18 mouse cellular contexts compared by ENCODE assay signal in genomic region chr3:83985426-83985825, GRCm38 (mm10). TPM values are rescaled to one million over a fixed set of nuclear protein-coding genes. Genes with fewer than 3 reads are reported as not detected.
A peak's percentile ranks its signal among the peaks of the same experiment; 100 is the strongest.
DNase-seq lines count a peak whose midpoint lies in the region; ATAC-seq and TF ChIP-seq lines count a peak whose summit lies in the region.
"Had no signal": no experiment of that assay in that cellular context is flagged by ENCODE, and none has a peak within 500 bp of the region (broad histone marks: within the 10 kb centered on the region; RNA-seq: fewer than 3 reads in every experiment).

No protein-coding gene starts in this region.

- no peak overlapping the region for H3K27ac ChIP-seq in kidney, postnatal 0 days
- peak overlapping the region; percentile 65 for H3K27ac ChIP-seq in forebrain, embryonic 11.5 days (ENCODE audit: low read depth, low read length)
- peak overlapping the region; percentile 79 for H3K27ac ChIP-seq in forebrain, postnatal 0 days (ENCODE audit: low read depth, low read length)
- H3K27ac ChIP-seq in neural tube, embryonic 15.5 days (replicated peaks), result 0 out of 2 replicates have a peak overlapping the region, but pooled peaks have one; percentile 11
- H3K27ac ChIP-seq: heart, embryonic 15.5 days; limb, embryonic 13.5 days; liver, embryonic 13.5 days had no signal

- no peaks in the 10 kb centered on the region for H3K9me3 ChIP-seq in kidney, postnatal 0 days (replicated peaks; ENCODE audit: low read length)
- H3K9me3 ChIP-seq in forebrain, embryonic 11.5 days (ENCODE audit: control insufficient read depth, low read length), result no peaks in the 10 kb centered on the region
- H3K9me3 ChIP-seq in forebrain, postnatal 0 days (ENCODE audit: low read length), result no peaks in the 10 kb centered on the region
- no peaks in the 10 kb centered on the region for H3K9me3 ChIP-seq in neural tube, embryonic 15.5 days (replicated peaks)
- H3K9me3 ChIP-seq: heart, embryonic 15.5 days; limb, embryonic 13.5 days; liver, embryonic 13.5 days had no signal

- no peaks in the 10 kb centered on the region for H3K4me1 ChIP-seq in kidney, postnatal 0 days (replicated peaks; ENCODE audit: insufficient read depth, low read length)
- peaks cover 67% of the 10 kb centered on the region for H3K4me1 ChIP-seq in forebrain, embryonic 11.5 days (replicated peaks; ENCODE audit: control insufficient read depth, insufficient read depth, low read length)
- H3K4me1 ChIP-seq in forebrain, postnatal 0 days (ENCODE audit: insufficient read depth), result peaks cover 58% of the 10 kb centered on the region
- peaks cover 48% of the 10 kb centered on the region for H3K4me1 ChIP-seq in neural tube, embryonic 15.5 days

- peak; percentile 66 for DNase-seq in kidney, postnatal 0 days (ENCODE audit: low spot score)
- no peak for DNase-seq in kidney, postnatal 10 days
- no peak for DNase-seq in forebrain, embryonic 11.5 days (ENCODE audit: low spot score)
- peak; percentile 34 for DNase-seq in forebrain, postnatal 0 days
- DNase-seq in heart, postnatal 36 days, result no peak
- no peak for DNase-seq in layer of hippocampus, adult 8-10 months (ENCODE audit: low spot score in 2 of 2)
- DNase-seq: cerebellum, adult 2 months; gastrocnemius, postnatal 10 days; heart, adult 11 months; liver, embryonic 13.5 days; lung, embryonic 14.5 days; lung, postnatal 36 days; spleen, adult 18-20 months had no signal

- no peak overlapping the region for H3K4me2 ChIP-seq in kidney, postnatal 0 days (ENCODE audit: low read length)
- H3K4me2 ChIP-seq in forebrain, embryonic 11.5 days (ENCODE audit: low read depth, low read length, severe bottlenecking), result no peak overlapping the region
- no peak overlapping the region for H3K4me2 ChIP-seq in forebrain, postnatal 0 days (ENCODE audit: low read depth)
- no peak overlapping the region for H3K4me2 ChIP-seq in neural tube, embryonic 15.5 days
- H3K4me2 ChIP-seq: heart, embryonic 15.5 days; limb, embryonic 13.5 days; liver, embryonic 13.5 days; lung, embryonic 14.5 days had no signal

- no peak overlapping the region for H3K4me3 ChIP-seq in kidney, postnatal 0 days (replicated peaks; ENCODE audit: low read depth, low read length)
- no peak overlapping the region for H3K4me3 ChIP-seq in forebrain, embryonic 11.5 days (ENCODE audit: low read depth, low read length)
- no peak overlapping the region for H3K4me3 ChIP-seq in forebrain, postnatal 0 days (ENCODE audit: low read depth, low read length)
- no peak overlapping the region for H3K4me3 ChIP-seq in neural tube, embryonic 15.5 days (replicated peaks)
- H3K4me3 ChIP-seq: heart, embryonic 15.5 days; limb, embryonic 13.5 days; liver, embryonic 13.5 days had no signal

- H3K9ac ChIP-seq in kidney, postnatal 0 days (ENCODE audit: low read depth, low read length), result no peak overlapping the region
- no peak overlapping the region; the same call in 1 of the 2 replicates for H3K9ac ChIP-seq in forebrain, embryonic 11.5 days (ENCODE audit: low read length)
- H3K9ac ChIP-seq in forebrain, postnatal 0 days, result no peak overlapping the region
- H3K9ac ChIP-seq in neural tube, embryonic 15.5 days (replicated peaks), result no peak overlapping the region
- H3K9ac ChIP-seq: heart, embryonic 15.5 days; limb, embryonic 13.5 days; liver, embryonic 13.5 days; lung, embryonic 14.5 days had no signal

- no peaks in the 10 kb centered on the region for H3K36me3 ChIP-seq in kidney, postnatal 0 days (ENCODE audit: insufficient read depth, low read length)
- no peaks in the 10 kb centered on the region for H3K36me3 ChIP-seq in forebrain, embryonic 11.5 days (ENCODE audit: control insufficient read depth, insufficient read depth, low read length)
- H3K36me3 ChIP-seq in forebrain, postnatal 0 days (ENCODE audit: insufficient read depth), result no peaks in the 10 kb centered on the region
- H3K36me3 ChIP-seq in neural tube, embryonic 15.5 days, result no peaks in the 10 kb centered on the region
- H3K36me3 ChIP-seq: heart, embryonic 15.5 days; limb, embryonic 13.5 days; liver, embryonic 13.5 days had no signal

- 62% methylated on average over 6 of the region's 6 CpGs for WGBS in kidney, postnatal 0 days
- WGBS in forebrain, embryonic 11.5 days, result 66% methylated on average over 6 of the region's 6 CpGs
- 31% methylated on average over 6 of the region's 6 CpGs for WGBS in forebrain, postnatal 0 days
- WGBS in neural tube, embryonic 15.5 days, result 32% methylated on average over 6 of the region's 6 CpGs

- intact Hi-C loops in heart, postnatal 36 days (cut with DNase I), result no loop called here

- ATAC-seq in kidney, postnatal 0 days (replicated peaks; ENCODE audit: low FRiP score, low read depth), result no peak
- ATAC-seq in forebrain, embryonic 11.5 days (replicated peaks; ENCODE audit: low FRiP score), result no peak
- ATAC-seq in forebrain, postnatal 0 days, result peak; percentile 10; the same call in 1 of the 2 replicates
- ATAC-seq in neural tube, embryonic 15.5 days (ENCODE audit: low FRiP score), result no peak
- ATAC-seq: intestine, embryonic 16.5 days had no signal

- no peaks in the 10 kb centered on the region for H3K27me3 ChIP-seq in kidney, postnatal 0 days (ENCODE audit: insufficient read depth, low read length)
- no peaks in the 10 kb centered on the region for H3K27me3 ChIP-seq in forebrain, embryonic 11.5 days (ENCODE audit: control insufficient read depth, insufficient read depth, low read length)
- no peaks in the 10 kb centered on the region for H3K27me3 ChIP-seq in forebrain, postnatal 0 days (ENCODE audit: insufficient read depth, low read length)
- H3K27me3 ChIP-seq in neural tube, embryonic 15.5 days (replicated peaks), result no peaks in the 10 kb centered on the region
- H3K27me3 ChIP-seq: CH12.LX; heart, embryonic 15.5 days; limb, embryonic 13.5 days; liver, embryonic 13.5 days had no signal

- TF ChIP-seq CTCF in kidney, postnatal 0 days (IDR thresholded peaks at IDR 0.05; ENCODE audit: low read depth), result no peak
- no peak for TF ChIP-seq CTCF in forebrain, postnatal 0 days (IDR thresholded peaks at IDR 0.05; ENCODE audit: low read depth)

RNA-seq across cellular contexts. Expression of gene Tmem131l, which starts 54.5 kb away (rescaled TPM):
- 21.6 and 22.4 TPM in 2 replicates for polyA plus RNA-seq in kidney, postnatal 0 days (2015; fragmentation: Nextera tagmentation; extraction: Ambion mirVana)
- 96.0 and 99.2 TPM in 2 replicates for polyA plus RNA-seq in forebrain, embryonic 11.5 days (2014; fragmentation: Nextera tagmentation; extraction: Ambion mirVana)
- total RNA-seq in forebrain, postnatal 0 days (2014; rRNA removed), result 59.3 and 65.0 TPM in 2 replicates
- polyA plus RNA-seq in forebrain, postnatal 0 days (2015; fragmentation: Nextera tagmentation; extraction: Ambion mirVana), result 32.3 and 37.5 TPM in 2 replicates
- 43.0 and 71.5 TPM in 2 replicates for polyA plus RNA-seq in neural tube, embryonic 15.5 days (2015; fragmentation: Nextera tagmentation; extraction: Ambion mirVana)
- 10 to 100 TPM; 25.5 to 26.1 TPM for total RNA-seq in heart, postnatal 36 days (2021)
- 10 to 100 TPM; 22.9 to 42.8 (median 31.5) TPM for total RNA-seq in layer of hippocampus, adult 8-10 months (2022)

Comparison
In these comparisons a context has a peak if more than half of its experiments do, and no peak if none do; other contexts are left out.
1. DNase-seq: peak in kidney, postnatal 0 days (single experiment) and forebrain, postnatal 0 days (single experiment); none in kidney, postnatal 10 days (single experiment), forebrain, embryonic 11.5 days (single experiment), heart, postnatal 36 days (0 of 2) and layer of hippocampus, adult 8-10 months (0 of 2).